In the genomic region with DNA sequence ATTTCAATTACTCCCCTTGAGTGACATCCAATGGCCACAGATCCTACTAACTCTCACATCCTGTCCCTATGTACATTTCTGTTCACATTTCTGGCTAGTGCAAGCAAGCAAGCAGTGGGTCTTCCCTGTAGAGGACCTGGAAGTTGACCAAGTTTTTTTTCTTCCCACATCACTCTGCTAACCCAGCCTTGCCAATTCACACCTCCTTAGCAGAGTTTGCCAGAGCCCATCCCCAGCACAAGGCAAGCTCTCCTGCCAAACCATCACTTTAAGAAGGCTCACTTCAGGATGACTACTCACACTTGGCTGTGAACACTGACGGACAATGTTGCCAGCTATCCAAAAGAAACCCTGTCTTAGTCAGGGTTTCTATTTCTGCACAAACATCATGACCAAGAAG, we compare ENCODE assay signal across 18 mouse cellular contexts.
A peak's percentile ranks its signal among the peaks of the same experiment; 100 is the strongest.
DNase-seq lines count a peak whose midpoint lies in the region; ATAC-seq lines count a peak whose summit lies in the region.
"Had no signal": no experiment of that assay in that cellular context is flagged by ENCODE, and none has a peak within 500 bp of the region (broad histone marks: within the 10 kb centered on the region; RNA-seq: fewer than 3 reads in every experiment).

No protein-coding gene starts in this region.

- WGBS in forebrain, embryonic 14.5 days = 75% methylated on average over 1 of the region's 1 CpGs
- WGBS in forebrain, embryonic 10.5 days = 91% methylated on average over 1 of the region's 1 CpGs
- WGBS in lung, embryonic 16.5 days = 52% methylated on average over 1 of the region's 1 CpGs

- H3K36me3 ChIP-seq in forebrain, embryonic 14.5 days (ENCODE audit: control insufficient read depth, insufficient read depth, low read length) = no peaks in the 10 kb centered on the region
- no peaks in the 10 kb centered on the region for H3K36me3 ChIP-seq in forebrain, embryonic 10.5 days (replicated peaks)
- no peaks in the 10 kb centered on the region for H3K36me3 ChIP-seq in lung, embryonic 16.5 days (ENCODE audit: control insufficient read depth, insufficient read depth, low read length)
- H3K36me3 ChIP-seq: intestine, embryonic 15.5 days; limb, embryonic 12.5 days; liver, embryonic 15.5 days; neural tube, embryonic 13.5 days had no signal

- no peak overlapping the region for H3K9ac ChIP-seq in forebrain, embryonic 14.5 days (ENCODE audit: low read length)
- no peak overlapping the region for H3K9ac ChIP-seq in lung, embryonic 16.5 days (ENCODE audit: low read length)
- H3K9ac ChIP-seq: intestine, embryonic 15.5 days; limb, embryonic 12.5 days; liver, embryonic 15.5 days; neural tube, embryonic 13.5 days had no signal

- peak; percentile 28 for DNase-seq in forebrain, embryonic 14.5 days (ENCODE audit: low spot score)
- no peak for DNase-seq in forebrain, embryonic 10.5 days (ENCODE audit: extremely low spot score, low spot score)
- DNase-seq in lung, postnatal 36 days = no peak
- peak; percentile 69 for DNase-seq in NIH3T3 (ENCODE audit: low read depth)
- peak; percentile 57 to 59 for DNase-seq in left cerebral cortex, adult 18-20 months (ENCODE audit: low spot score in 2 of 2)
- DNase-seq in layer of hippocampus, adult 9-10 months (ENCODE audit: low spot score) = no peak
- DNase-seq in kidney, adult 9 months = no peak
- DNase-seq: adrenal gland, adult 2 months; cerebellum, adult 2 months; embryo, embryonic 11 days; gastrocnemius, postnatal 10 days; heart, adult 2 months; kidney, postnatal 10 days had no signal

- H3K4me2 ChIP-seq in forebrain, embryonic 14.5 days (ENCODE audit: low read length) = no peak overlapping the region
- H3K4me2 ChIP-seq in lung, embryonic 16.5 days (ENCODE audit: low read depth, low read length) = no peak overlapping the region
- H3K4me2 ChIP-seq: intestine, embryonic 15.5 days; limb, embryonic 12.5 days; liver, embryonic 15.5 days; neural tube, embryonic 13.5 days had no signal

- no peaks in the 10 kb centered on the region for H3K27me3 ChIP-seq in forebrain, embryonic 14.5 days (replicated peaks; ENCODE audit: control insufficient read depth, insufficient read depth, low read length)
- peaks cover 59% of the 10 kb centered on the region for H3K27me3 ChIP-seq in forebrain, embryonic 10.5 days (ENCODE audit: poor library complexity, severe bottlenecking)
- H3K27me3 ChIP-seq in lung, embryonic 16.5 days (ENCODE audit: control insufficient read depth, insufficient read depth, low read depth, low read length) = no peaks in the 10 kb centered on the region
- H3K27me3 ChIP-seq: intestine, embryonic 15.5 days; limb, embryonic 12.5 days; liver, embryonic 15.5 days had no signal

- H3K9me3 ChIP-seq in forebrain, embryonic 14.5 days (replicated peaks; ENCODE audit: control insufficient read depth, low read length) = no peaks in the 10 kb centered on the region
- no peaks in the 10 kb centered on the region for H3K9me3 ChIP-seq in forebrain, embryonic 10.5 days
- no peaks in the 10 kb centered on the region for H3K9me3 ChIP-seq in lung, embryonic 16.5 days (ENCODE audit: control insufficient read depth, low read length)
- H3K9me3 ChIP-seq: intestine, embryonic 15.5 days; limb, embryonic 12.5 days; liver, embryonic 15.5 days; neural tube, embryonic 13.5 days had no signal

- H3K4me1 ChIP-seq in forebrain, embryonic 14.5 days (ENCODE audit: control insufficient read depth, insufficient read depth, low read length) = 0 out of 2 replicates have a peak, but pooled peaks cover 5% of the 10 kb centered on the region
- H3K4me1 ChIP-seq in forebrain, embryonic 10.5 days = peaks cover 25% of the 10 kb centered on the region
- peaks cover 28% of the 10 kb centered on the region for H3K4me1 ChIP-seq in lung, embryonic 16.5 days (replicated peaks; ENCODE audit: control insufficient read depth, insufficient read depth, low read length)
- H3K4me1 ChIP-seq: liver, embryonic 15.5 days had no signal

- ATAC-seq in forebrain, embryonic 14.5 days = peak; percentile 8; the same call in 1 of the 2 replicates
- ATAC-seq in lung, embryonic 16.5 days (ENCODE audit: low read depth) = peak; percentile 28; the same call in 1 of the 2 replicates
- ATAC-seq: intestine, embryonic 15.5 days had no signal

- no peak overlapping the region for H3K4me3 ChIP-seq in forebrain, embryonic 14.5 days (ENCODE audit: low read depth, low read length)
- H3K4me3 ChIP-seq in forebrain, embryonic 10.5 days = no peak overlapping the region
- no peak overlapping the region for H3K4me3 ChIP-seq in lung, embryonic 16.5 days (ENCODE audit: low read length)
- H3K4me3 ChIP-seq: heart, adult 2 months; intestine, embryonic 15.5 days; limb, embryonic 12.5 days; liver, embryonic 15.5 days; neural tube, embryonic 13.5 days had no signal

- no peak overlapping the region for H3K27ac ChIP-seq in forebrain, embryonic 14.5 days (ENCODE audit: low read depth, low read length)
- H3K27ac ChIP-seq in forebrain, embryonic 10.5 days = no peak overlapping the region
- no peak overlapping the region for H3K27ac ChIP-seq in lung, embryonic 16.5 days (ENCODE audit: low read length)
- H3K27ac ChIP-seq: heart, adult 2 months; intestine, embryonic 15.5 days; limb, embryonic 12.5 days; liver, embryonic 15.5 days; neural tube, embryonic 13.5 days had no signal

Comparison
In these comparisons a context has a peak if more than half of its experiments do, and no peak if none do; other contexts are left out.
1. DNase-seq: peak in forebrain, embryonic 14.5 days (single experiment), NIH3T3 (single experiment) and left cerebral cortex, adult 18-20 months (2 of 2); none in forebrain, embryonic 10.5 days (single experiment), lung, postnatal 36 days (single experiment), layer of hippocampus, adult 9-10 months (single experiment) and kidney, adult 9 months (single experiment).